Mouse (Mus musculus): ENCODE data around the gene Cdyl. TPM values are rescaled to one million over a fixed set of nuclear protein-coding genes. Genes with fewer than 3 reads are reported as not detected.

Cdyl gene
- total RNA-seq, 2 experiments from 2014 or later: 33.0 to 33.9 TPM

- TF ChIP-seq CTCF (conservative IDR thresholded peaks at IDR 0.05): no peak
- Histone ChIP-seq H3K27ac (no peak overlapping the region), H3K4me3 (no peak overlapping the region)
- DNase-seq (ENCODE audit: low spot score in 2 of 2): peak in 1 of 2 experiments; percentile 11
Observed at GRCm38 (mm10) chr13:35652851-35653250, 6.8 kb upstream of the Cdyl start.

DNA sequence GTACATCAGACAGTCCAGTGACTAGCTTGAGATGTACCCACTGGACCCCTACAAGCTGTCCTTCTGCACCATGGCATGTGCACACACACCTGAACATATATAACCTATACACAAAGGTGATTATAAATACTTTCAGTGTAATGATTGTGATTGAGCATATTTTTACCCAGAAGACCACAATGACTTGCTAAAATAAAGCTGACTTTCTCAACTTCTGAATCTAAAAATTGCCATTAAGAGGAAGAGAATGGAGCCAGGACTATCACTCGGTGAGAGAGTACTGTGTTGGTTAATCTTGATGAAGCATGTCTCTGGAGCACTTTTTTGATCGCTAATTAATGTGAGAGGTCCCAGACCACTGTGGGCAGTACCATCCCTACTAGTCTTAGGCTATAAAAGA lies 2.8 kb upstream of the Cdyl start:
- Histone ChIP-seq H3K4me3 (no peak overlapping the region), H3K27ac (no peak overlapping the region)
- DNase-seq (ENCODE audit: low spot score in 2 of 2): no peak
- no peak for TF ChIP-seq CTCF (conservative IDR thresholded peaks at IDR 0.05)

GRCm38 (mm10) chr13:35665456-35665855 lies 5.8 kb downstream of the Cdyl start:
- TF ChIP-seq CTCF (conservative IDR thresholded peaks at IDR 0.05): no peak
- no peak overlapping the region for H3K27ac ChIP-seq
- no peak overlapping the region for H3K4me3 ChIP-seq
- no peak for DNase-seq (ENCODE audit: low spot score in 2 of 2)

GRCm38 (mm10) chr13:35669910-35670469 lies 10.4 kb downstream of the Cdyl start:
- H3K4me3 ChIP-seq: no peak overlapping the region
- TF ChIP-seq CTCF (conservative IDR thresholded peaks at IDR 0.05): no peak
- no peak for DNase-seq (ENCODE audit: low spot score in 2 of 2)
- H3K27ac ChIP-seq: no peak overlapping the region

- Histone ChIP-seq H3K4me3 (no peak overlapping the region), H3K27ac (no peak overlapping the region)
- no peak for DNase-seq (ENCODE audit: low spot score in 2 of 2)
- TF ChIP-seq CTCF (conservative IDR thresholded peaks at IDR 0.05): no peak
Observed at GRCm38 (mm10) chr13:35670875-35671274, 11.2 kb downstream of the Cdyl start.

DNA sequence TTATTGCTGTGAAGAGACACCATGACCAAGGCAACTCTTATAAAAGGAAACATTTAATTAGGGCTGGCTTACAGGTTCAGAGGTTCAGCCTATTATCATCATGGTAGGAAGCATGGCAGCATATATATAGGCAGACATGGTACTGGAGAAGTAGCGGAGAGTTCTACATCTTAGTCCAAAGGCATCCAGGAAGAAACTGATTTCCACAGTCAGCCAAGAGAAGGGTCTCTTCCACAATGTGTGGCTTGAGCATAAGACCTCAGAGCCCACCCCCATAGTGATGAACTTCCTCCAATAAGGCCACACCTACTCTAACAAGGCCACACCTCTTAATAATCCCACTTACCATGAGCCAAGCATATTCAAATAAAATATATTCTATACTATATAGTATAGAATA lies 17.3 kb downstream of the Cdyl start:
- Histone ChIP-seq H3K4me3 (no peak overlapping the region), H3K27ac (no peak overlapping the region)
- TF ChIP-seq CTCF (conservative IDR thresholded peaks at IDR 0.05): no peak
- DNase-seq (ENCODE audit: low spot score in 2 of 2): no peak

- Histone ChIP-seq H3K4me3 (no peak overlapping the region), H3K27ac (no peak overlapping the region)
- no peak for DNase-seq (ENCODE audit: low spot score in 2 of 2)
- no peak for TF ChIP-seq CTCF (conservative IDR thresholded peaks at IDR 0.05)
Observed at GRCm38 (mm10) chr13:35677433-35678051, 17.9 kb downstream of the Cdyl start.

GRCm38 (mm10) chr13:35678691-35679090 lies 19.1 kb downstream of the Cdyl start:
- TF ChIP-seq CTCF (conservative IDR thresholded peaks at IDR 0.05): no peak
- Histone ChIP-seq H3K27ac (no peak overlapping the region), H3K4me3 (no peak overlapping the region)
- no peak for DNase-seq (ENCODE audit: low spot score in 2 of 2)

GRCm38 (mm10) chr13:35681361-35681760 lies 21.7 kb downstream of the Cdyl start:
- Histone ChIP-seq H3K4me3 (no peak overlapping the region), H3K27ac (no peak overlapping the region)
- no peak for DNase-seq (ENCODE audit: low spot score in 2 of 2)
- no peak for TF ChIP-seq CTCF (conservative IDR thresholded peaks at IDR 0.05)

GRCm38 (mm10) chr13:35686273-35686672 lies 26.6 kb downstream of the Cdyl start:
- no peak for DNase-seq (ENCODE audit: low spot score in 2 of 2)
- no peak overlapping the region for H3K4me3 ChIP-seq
- no peak for TF ChIP-seq CTCF (conservative IDR thresholded peaks at IDR 0.05)

DNA sequence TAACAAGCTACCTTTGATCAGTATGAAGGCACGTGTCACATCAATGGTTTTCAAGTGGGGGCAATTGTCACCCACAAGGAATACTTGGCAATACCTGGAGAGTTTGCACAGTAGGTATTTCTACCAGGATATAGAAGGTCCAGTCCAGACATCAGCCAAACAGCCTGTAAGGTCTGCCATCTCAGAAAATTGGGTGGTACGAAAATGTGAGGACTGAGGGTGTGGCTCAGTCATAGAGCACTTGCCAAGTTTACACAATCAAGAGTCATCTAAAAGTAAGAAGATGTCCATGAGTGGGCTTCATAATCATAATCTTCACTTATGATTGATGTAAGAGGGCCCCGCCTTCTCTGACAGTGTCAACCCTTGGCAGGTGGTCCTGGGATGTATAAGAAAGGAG lies 29.9 kb downstream of the Cdyl start:
- DNase-seq (ENCODE audit: low spot score in 2 of 2): no peak
- no peak overlapping the region for H3K4me3 ChIP-seq
- no peak for TF ChIP-seq CTCF (conservative IDR thresholded peaks at IDR 0.05)
- no peak overlapping the region for H3K27ac ChIP-seq

More at GRCm38 (mm10) chr13:35686273-35686672, 26.6 kb downstream of the Cdyl start:
- no peak overlapping the region for H3K27ac ChIP-seq

GRCm38 (mm10) chr13:35717658-35718057 lies 58.0 kb downstream of the Cdyl start:
- H3K27ac ChIP-seq: no peak overlapping the region
- TF ChIP-seq CTCF (conservative IDR thresholded peaks at IDR 0.05): no peak
- DNase-seq (ENCODE audit: low spot score in 2 of 2): no peak
- H3K4me3 ChIP-seq: no peak overlapping the region

DNA sequence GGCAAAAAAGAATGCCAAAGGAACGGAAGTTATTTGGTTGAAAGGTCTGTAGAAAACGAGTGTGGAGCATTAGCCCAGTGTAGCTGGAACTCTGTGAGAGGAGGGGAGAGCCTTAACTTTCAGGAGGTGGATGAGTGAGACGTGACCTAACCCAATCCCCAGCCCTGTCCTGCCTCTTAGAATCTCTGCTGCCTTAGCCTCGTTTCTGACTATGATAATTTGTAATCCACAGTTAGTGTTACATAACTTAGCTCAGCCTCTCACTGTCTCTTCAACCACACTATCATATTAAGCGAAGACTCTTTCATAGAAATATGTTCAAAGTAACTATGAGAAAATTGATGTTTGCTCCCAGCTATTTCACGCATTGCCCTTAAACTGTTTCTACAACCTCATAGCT lies 59.9 kb downstream of the Cdyl start:
- TF ChIP-seq CTCF (conservative IDR thresholded peaks at IDR 0.05): no peak
- H3K4me3 ChIP-seq: no peak overlapping the region
- H3K27ac ChIP-seq: no peak overlapping the region
- no peak for DNase-seq (ENCODE audit: low spot score in 2 of 2)

GRCm38 (mm10) chr13:35723073-35723472 lies 63.4 kb downstream of the Cdyl start:
- no peak for TF ChIP-seq CTCF (conservative IDR thresholded peaks at IDR 0.05)
- no peak for DNase-seq (ENCODE audit: low spot score in 2 of 2)
- Histone ChIP-seq H3K4me3 (no peak overlapping the region), H3K27ac (no peak overlapping the region)

Measured in layer of hippocampus, adult 2 months (tissue).